Mouse (Mus musculus) stomach, postnatal 0 days (tissue): ENCODE results near the gene Dpy19l1.

ENCODE experiments used
- CTCF ChIP-seq: IDR thresholded peaks from 2 replicates; pipeline ENCODE4 v1.5.1; 2016; ENCODE audit warnings: antibody characterized with exemption, low read depth, mild to moderate bottlenecking, moderate library complexity
- EP300 ChIP-seq: optimal IDR thresholded peaks from 2 replicates; pipeline ENCODE3; 2016; ENCODE audit warnings: antibody characterized with exemption

- TF ChIP-seq CTCF (no peak), EP300 (no peak)
These were observed 14.4 kb downstream of the Dpy19l1 start for GRCm38 (mm10) chr9:24488425-24489104.
